Comparison of ENCODE assay signal across 31 mouse cellular contexts in the genomic region with DNA sequence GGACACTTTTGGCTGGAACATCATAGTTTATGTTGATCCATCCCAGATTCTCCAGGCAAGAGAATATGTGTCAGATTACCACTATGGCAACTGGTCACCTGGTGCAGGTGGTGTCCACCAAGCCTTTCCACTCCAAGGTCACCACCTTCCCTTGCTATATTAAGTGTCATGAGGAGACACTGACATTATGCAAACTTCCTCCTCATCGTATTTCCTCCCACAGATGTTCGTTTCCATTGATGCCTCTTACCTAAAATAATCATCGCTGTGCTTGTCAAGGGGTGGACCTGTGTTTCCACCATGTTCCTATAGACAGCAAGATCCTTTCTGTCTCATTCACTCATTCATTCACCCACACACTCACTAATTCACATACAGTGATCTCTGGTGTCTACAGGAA. TPM values are rescaled to one million over a fixed set of nuclear protein-coding genes. Genes with fewer than 3 reads are reported as not detected.
"Had no signal": no experiment of that assay in that cellular context is flagged by ENCODE, and none has a peak within 500 bp of the region (broad histone marks: within the 10 kb centered on the region; RNA-seq: fewer than 3 reads in every experiment).

No protein-coding gene starts in this region.

- H3K27me3 ChIP-seq: heart, embryonic 12.5 days; heart, embryonic 13.5 days; heart, embryonic 15.5 days; hindbrain, embryonic 12.5 days; hindbrain, embryonic 13.5 days; hindbrain, embryonic 15.5 days; intestine, embryonic 15.5 days; kidney, embryonic 15.5 days had no signal

- H3K4me1 ChIP-seq: hindbrain, embryonic 13.5 days; hindbrain, embryonic 15.5 days had no signal

- H3K27ac ChIP-seq: heart, embryonic 10.5 days; heart, embryonic 13.5 days; heart, embryonic 15.5 days; hindbrain, embryonic 10.5 days; hindbrain, embryonic 12.5 days; hindbrain, embryonic 13.5 days; hindbrain, embryonic 14.5 days; hindbrain, embryonic 15.5 days; hindbrain, postnatal 0 days; intestine, embryonic 15.5 days; kidney, embryonic 15.5 days; kidney, postnatal 0 days; layer of hippocampus, adult 2 months; left cerebral cortex, adult 2 months had no signal

- H3K9ac ChIP-seq: heart, embryonic 12.5 days; heart, embryonic 13.5 days; heart, embryonic 15.5 days; hindbrain, embryonic 12.5 days; hindbrain, embryonic 13.5 days; hindbrain, embryonic 14.5 days; hindbrain, embryonic 15.5 days; intestine, embryonic 15.5 days; kidney, embryonic 15.5 days had no signal

- DNase-seq: heart, postnatal 10 days; heart, postnatal 14 days; heart, postnatal 36 days; heart, postnatal 4 days; kidney, adult 18-20 months; kidney, adult 2 months; kidney, adult 8-10 months; kidney, adult 9 months; kidney, postnatal 10 days; kidney, postnatal 25 days; kidney, postnatal 36 days; kidney, postnatal 4 days; layer of hippocampus, adult 9-11 months; layer of hippocampus, postnatal 36 days had no signal

- H3K4me3 ChIP-seq: heart, embryonic 10.5 days; heart, embryonic 12.5 days; heart, embryonic 13.5 days; heart, embryonic 15.5 days; hindbrain, embryonic 10.5 days; hindbrain, embryonic 12.5 days; hindbrain, embryonic 13.5 days; hindbrain, embryonic 15.5 days; intestine, embryonic 15.5 days; kidney, embryonic 15.5 days; layer of hippocampus, adult 2 months; left cerebral cortex, adult 2 months had no signal

- H3K4me2 ChIP-seq: heart, embryonic 11.5 days; heart, embryonic 12.5 days; heart, embryonic 13.5 days; heart, embryonic 15.5 days; hindbrain, embryonic 12.5 days; hindbrain, embryonic 13.5 days; hindbrain, embryonic 14.5 days; hindbrain, embryonic 15.5 days; intestine, embryonic 15.5 days; kidney, embryonic 15.5 days had no signal

- H3K9me3 ChIP-seq: heart, embryonic 10.5 days; heart, embryonic 12.5 days; heart, embryonic 13.5 days; heart, embryonic 15.5 days; hindbrain, embryonic 10.5 days; hindbrain, embryonic 12.5 days; hindbrain, embryonic 13.5 days; hindbrain, embryonic 15.5 days; intestine, embryonic 15.5 days; kidney, embryonic 15.5 days had no signal

- H3K36me3 ChIP-seq: heart, embryonic 10.5 days; heart, embryonic 12.5 days; heart, embryonic 13.5 days; heart, embryonic 15.5 days; hindbrain, embryonic 10.5 days; hindbrain, embryonic 12.5 days; hindbrain, embryonic 13.5 days; hindbrain, embryonic 15.5 days; intestine, embryonic 15.5 days; kidney, embryonic 15.5 days had no signal

RNA-seq across cellular contexts. Expression of gene Atf3, which starts 54.8 kb away (rescaled TPM):
- polyA plus RNA-seq: inflammation-experienced regulatory T-cells, adult 6 months had no signal
